Mouse (Mus musculus): ENCODE results near the gene Kcnab2.

The Kcnab2 gene

DNA sequence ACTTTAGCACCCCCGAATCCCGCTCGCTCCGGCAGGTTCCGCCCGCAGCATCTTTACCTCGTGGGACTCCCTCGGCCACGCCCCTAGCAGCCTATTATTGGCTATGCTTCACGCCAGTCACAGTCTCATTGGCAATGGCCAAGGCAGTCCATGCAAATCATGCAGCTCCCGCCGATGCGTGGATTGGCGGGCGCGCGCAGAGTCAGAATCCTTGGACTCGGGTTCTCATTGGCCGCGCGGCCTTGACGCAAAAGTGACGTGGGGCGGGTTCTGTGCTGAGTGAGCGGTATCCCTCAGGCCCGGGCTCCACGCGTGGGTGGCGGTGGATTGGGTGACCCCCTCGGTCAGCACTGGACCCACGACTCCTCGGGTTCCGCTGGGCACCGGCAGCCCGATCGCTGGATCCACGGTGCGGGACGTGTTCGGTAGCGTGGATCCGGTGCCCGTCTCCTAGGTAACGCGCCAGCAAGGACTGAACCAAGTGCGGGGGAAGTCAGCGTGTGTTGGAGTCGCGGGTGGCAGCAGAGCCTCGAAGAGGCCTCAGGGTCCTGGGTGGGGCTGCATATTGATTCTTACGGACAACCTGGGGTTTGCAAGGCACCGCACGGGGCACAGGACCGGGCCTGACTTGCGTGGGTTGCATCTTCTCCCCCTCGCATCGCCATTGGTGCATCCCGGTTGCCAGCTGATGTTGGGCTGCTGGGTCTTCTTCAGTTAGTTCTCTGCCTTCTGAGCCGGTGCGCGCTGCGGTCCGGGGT lies at the start of gene Kcnab2:
TSS of gene Kcnab2 (minus strand) at position 406 of the 758 bp plus-strand sequence.
- DNase-seq (ENCODE audit: low read depth, low spot score): peak; percentile 89

DNA sequence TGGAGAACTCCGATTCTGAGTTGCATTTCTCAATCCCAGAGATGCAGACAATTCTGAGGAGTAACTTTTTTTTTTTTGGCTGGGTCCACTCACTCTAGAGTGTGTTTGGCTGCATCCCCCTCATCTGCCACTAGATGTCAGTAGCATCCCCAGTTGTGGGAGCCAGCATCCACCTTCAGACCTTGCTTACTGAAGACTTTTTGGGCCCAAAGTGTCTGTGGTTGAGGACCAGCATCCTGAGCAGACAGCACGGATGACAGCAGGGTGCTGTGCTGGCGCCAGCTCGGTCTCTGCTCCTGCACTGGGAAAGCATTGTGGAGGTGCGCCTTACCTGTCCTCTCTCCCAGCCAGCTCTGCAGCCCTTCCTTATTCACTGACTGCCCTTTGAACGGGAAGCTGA lies 42.4 kb upstream of the Kcnab2 start:
- DNase-seq (ENCODE audit: low read depth, low spot score): peak; percentile 48

DNA sequence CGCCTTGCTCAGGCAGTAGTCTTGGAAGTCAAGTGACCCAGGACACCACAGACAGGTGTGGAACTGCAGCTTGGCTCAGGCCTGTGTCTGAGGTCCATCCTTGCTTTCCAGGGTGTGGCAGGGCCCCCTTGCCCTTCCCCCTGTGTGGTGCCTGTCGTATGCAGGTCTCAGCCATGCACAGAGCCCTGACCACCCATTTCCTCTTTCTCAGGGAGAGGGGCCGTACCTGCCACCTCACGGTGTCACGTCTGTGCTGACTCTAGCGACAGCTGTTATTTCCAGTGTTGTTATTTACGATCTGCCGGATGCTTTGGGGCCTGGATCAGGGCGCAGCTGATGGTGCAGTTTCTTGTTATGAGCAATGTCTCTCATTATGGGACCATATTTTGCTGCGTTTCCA lies 41.4 kb upstream of the Kcnab2 start:
- DNase-seq (ENCODE audit: low read depth, low spot score): no peak

DNA sequence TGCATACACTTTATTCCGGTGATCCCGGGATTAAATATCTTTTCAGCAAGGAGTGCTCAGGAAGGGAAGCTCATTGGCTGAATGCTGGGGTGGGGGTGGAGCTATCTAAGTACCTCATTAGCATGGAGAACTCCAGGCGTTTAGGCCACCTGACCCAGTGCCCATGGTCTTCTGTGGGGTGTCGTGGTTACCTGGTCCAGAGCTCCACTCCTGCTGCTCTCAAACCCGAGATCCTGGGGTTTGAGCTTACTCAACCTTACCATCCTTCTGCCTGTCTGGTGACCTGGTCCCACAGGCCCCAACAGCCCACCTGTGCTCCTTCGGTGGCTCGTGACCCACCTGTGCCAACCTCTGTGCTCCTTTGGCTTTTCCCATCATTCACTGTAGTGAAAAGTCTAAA lies 37.2 kb upstream of the Kcnab2 start:
- DNase-seq (ENCODE audit: low read depth, low spot score): no peak

DNA sequence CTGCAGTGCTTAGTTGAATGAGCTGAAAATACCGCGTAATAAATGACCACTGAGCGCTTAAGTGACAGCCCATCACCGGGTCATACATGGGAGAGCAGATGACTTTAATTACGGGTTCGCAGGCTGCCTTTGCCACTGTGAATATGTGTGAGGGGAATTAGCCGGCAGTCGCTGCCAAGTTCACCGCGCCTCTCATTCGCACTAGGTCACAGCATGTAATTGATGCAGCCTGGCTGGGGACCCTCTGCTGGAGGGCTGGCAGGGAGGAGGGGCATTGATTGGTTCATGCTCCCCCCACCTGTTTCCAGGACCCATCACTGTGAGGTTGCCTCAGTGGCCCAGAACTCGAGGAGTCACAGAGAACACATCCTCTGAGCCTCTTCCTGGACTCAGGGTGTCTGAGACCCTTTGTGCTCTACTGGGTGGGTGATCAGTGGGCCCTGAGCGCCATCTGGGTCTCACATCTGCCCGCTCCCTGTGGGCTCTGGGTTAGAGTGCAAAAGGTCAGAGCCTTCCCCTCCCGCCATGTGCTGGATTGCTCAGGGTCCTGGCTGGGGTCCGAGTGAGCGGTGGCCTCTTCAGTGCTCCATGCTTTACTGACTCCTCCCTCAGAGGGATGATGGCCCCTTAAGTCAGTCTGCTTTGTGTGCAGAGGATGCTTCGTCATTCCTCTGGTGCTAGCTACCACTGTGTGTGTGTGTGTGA lies 34.7 kb upstream of the Kcnab2 start:
- no peak for DNase-seq (ENCODE audit: low read depth, low spot score)

DNA sequence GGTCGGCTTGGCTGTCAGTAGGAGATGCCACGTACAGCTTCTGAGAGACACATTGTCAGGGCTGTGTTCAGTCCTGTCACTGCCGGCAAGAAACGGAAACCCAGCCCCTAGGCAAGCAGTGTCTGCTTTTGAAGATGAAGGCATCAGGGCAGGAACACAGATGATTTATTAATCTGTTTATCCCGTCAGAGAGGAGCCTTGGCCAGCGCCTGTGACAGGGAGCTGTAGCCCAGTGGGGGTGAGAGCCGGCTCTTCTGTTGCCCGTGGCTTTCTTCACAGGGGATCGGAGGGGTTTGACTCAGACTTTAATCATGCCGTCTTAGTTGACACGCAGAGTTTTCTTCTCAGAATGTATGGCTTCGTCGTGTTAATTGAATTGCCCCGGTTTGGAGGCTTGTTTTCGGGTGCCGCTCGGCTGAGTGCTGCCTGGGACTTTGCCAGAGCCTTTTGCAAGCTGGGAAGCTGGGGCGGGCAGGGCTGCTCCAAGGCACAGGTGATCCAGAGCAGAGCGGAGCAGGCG lies 16.7 kb upstream of the Kcnab2 start:
- DNase-seq (ENCODE audit: low read depth, low spot score): no peak

DNA sequence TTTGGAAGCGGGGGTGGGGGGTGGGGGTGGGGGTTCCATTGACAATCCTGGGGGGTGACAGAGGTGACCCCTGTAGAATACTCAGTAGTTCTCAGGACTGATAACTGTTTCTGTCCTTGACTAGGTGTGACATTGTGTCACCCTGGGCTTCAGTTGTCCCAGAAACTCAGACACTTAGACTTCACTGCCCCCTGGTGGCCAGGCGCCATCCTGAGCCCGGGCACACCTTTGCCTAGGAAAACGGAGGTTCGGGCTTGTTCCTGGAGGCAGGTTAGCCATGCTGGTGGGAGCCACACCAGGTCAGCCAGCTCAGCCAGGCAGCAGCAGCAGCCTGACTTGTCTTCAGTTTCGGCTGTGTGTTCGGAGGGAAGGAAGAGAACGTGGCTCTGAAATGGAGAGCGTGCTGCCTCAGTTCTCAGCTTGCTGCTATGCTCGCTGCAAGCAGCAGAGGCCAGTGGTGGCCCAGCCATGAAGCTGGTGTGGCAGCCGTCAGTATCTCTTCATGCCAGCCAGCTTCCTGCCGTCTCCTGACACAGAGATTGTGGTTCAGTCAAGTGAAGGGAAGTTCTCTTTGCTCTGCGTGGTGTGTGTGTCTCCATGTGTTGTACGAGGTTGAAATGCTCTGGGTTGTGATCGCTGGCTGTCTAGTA lies 13.7 kb upstream of the Kcnab2 start:
- peak; percentile 36 for DNase-seq (ENCODE audit: low read depth, low spot score)

DNA sequence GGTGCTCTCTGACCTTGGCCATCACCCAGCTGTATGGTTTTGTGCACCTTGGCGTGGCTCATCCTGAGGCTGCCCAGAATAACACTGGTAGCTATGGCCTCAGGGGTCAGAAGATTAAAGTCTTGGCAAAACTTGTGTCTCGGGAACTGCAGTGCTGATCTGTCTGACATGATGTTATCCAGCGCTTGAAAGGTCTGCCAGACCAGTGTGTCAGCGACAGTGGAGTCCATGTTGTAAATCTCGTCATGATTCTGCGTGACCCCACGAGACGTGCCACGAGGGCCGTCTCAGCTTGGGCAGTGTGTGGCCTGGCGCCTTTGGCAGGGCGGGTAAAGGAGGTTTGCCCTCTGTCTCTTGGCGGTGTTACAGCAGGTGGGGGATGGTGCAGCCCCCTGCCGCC lies 12.6 kb upstream of the Kcnab2 start:
- DNase-seq (ENCODE audit: low read depth, low spot score): no peak

DNA sequence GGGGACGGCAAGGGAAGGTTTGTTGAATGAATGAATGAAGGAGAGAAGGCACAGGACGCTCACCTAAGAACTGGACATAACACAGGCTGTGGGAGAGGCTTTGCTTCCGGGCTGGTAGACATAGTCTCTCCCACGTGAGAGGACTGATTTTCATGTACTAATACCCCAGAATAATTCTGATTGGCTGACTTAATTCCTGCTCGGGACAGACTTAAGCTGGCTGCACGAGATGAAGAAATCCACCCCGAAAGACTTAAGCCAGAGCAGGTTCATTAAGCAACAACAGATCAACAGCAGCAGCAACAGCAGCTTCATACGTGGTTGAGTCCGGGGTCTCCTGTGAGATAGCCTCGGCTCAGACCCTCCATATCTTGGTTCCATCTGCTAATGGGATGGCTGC lies 10.4 kb upstream of the Kcnab2 start:
- no peak for DNase-seq (ENCODE audit: low read depth, low spot score)

DNA sequence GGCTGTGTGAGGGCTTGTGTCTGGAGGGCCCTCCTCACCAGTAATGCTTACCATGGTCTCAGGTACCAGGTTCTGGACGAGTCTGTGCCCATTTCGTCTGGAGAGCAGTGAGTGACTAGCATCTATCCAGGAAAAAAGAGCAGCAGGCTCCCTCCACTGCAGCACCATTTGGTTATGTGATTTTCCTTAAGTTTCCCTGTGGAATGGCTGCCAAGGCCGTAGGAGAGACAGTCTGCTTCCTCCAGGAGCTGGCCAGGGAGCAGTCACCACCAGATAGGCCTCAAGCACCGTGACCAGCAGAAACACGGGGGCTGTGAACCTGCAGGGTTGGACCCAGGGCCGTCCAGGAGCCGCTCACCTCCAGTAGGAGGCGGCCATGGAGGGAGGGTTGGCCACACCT lies 2.8 kb upstream of the Kcnab2 start:
- no peak for DNase-seq (ENCODE audit: low read depth, low spot score)

DNA sequence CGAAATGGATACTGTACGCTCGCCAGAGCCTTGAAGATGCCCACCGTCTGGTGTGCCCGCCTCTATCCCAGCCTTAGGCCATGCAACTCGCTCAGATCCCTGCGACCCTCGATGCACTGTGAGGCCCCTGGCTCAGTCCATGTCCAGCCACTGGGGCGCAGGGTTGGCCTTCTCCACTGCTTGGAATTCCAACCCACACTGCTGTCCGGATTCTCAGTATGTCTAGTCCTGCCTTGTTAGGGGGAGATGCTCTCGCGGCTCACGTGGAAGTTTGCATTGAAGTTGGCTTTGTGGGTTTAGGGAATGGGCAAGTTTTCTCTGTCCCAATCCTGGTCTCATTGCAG lies 525 bp upstream of the Kcnab2 start:
- no peak for DNase-seq (ENCODE audit: low read depth, low spot score)

DNA sequence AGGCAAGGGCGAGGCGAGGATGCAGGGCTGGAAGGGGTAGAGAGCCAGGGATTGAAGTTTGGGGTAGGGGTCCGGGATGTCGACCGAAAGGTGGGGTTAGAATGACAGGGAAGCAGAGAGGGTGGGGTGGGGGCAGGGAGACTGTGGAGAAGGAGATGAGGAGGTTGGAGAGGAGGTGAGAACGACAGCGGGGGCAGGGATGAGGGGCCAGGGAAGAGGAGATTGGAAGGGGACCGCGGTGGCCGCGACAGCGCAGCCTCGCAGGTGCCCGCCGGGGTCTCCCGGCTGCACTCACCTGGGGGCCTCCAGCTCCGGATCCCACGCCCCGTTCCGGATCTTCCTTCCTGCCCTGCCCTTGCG lies 585 bp downstream of the Kcnab2 start:
- no peak for DNase-seq (ENCODE audit: low read depth, low spot score)

DNA sequence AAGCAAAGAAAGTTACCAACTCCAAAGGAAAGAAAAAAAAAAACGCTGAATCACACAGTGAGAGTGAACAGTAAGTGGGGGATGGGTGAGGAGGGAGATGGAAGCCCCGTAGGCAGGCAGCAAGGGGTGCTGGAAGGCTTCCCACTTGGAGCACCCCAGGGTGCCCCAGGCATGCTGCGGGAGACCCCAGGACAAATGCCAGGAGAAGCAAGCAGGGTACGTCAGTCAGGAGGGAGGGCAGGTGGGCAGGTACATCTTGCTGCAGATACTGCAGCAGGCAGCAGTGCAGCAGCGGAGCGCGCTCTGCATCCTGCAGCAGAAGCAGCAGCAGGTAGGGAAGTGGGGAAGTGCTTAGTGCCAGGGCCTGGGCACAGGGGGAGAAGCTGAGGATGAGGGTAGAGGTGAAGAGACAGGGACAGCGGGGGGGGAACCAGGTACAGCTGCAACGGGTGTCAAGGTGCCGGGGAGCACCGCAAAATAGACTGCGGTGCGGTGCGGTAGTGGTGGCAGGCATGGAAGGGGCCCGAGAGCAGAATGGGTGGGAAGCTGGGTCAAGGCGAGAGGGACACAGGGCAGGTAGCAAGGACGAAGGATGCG lies 1.1 kb downstream of the Kcnab2 start, which contains the start of gene Nphp4:
TSS of gene Nphp4 (plus strand) at position 280 of the 597 bp plus-strand sequence.
- DNase-seq (ENCODE audit: low read depth, low spot score): no peak

DNA sequence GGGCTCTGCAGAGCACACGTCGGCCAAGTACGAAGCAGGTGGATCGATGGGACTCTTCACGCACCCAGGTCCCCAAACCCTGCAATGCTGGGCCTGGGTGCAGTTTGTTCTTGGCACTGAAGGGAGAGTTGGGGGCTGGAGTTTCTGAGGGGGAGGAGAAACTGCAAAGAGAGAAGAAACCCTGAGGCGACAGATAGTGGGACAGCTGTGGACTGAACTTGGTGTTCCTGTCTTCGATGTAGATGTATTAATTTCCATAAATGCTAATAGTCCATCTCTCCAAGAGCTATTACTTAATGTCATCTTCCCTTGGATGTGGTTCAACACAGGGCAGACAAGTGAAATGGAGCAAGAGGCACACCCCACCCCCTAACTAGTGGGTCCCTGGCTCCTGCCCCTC lies 1.7 kb downstream of the Kcnab2 start:
- DNase-seq (ENCODE audit: low read depth, low spot score): no peak

DNA sequence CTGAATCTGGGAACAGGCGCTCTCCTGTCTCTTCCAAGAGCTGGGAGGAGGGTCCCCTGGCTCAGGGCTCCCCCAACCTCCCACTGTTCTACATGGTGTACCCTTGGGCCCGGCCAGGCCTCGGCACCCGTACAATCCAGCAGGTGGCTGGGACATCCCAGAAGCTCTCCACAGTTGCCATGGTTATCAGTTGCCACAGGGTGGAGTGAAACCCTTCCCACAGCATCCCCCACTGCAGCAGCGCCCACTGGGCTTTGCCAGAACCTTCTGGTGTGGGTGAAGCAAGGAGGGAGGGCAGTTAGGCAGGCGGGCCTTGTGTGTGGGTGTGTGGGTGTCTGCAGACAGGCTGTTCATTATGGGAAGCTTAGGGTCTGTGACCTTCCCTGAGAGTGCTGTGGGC lies 9.7 kb downstream of the Kcnab2 start:
- no peak for DNase-seq (ENCODE audit: low read depth, low spot score)

DNA sequence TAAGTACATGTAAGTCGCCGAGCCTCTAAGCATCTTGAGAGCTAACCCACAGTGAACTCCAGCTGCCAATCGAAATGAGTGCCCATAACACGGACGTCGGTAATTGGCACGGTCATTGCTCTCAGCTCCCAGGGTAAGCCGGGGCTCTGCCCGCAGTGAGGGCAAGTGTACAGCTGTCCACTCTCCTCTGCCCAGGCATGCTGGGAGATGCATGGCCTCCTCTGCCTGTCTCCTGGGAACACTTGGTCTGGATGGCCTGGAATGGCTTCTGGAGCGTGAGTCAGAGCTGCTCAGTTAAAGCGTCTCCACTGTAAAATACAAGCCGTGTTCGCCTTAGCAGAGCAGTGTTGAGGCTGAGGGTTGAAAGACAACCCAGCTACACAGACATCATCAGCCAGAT lies 11.1 kb downstream of the Kcnab2 start:
- no peak for DNase-seq (ENCODE audit: low read depth, low spot score)

DNA sequence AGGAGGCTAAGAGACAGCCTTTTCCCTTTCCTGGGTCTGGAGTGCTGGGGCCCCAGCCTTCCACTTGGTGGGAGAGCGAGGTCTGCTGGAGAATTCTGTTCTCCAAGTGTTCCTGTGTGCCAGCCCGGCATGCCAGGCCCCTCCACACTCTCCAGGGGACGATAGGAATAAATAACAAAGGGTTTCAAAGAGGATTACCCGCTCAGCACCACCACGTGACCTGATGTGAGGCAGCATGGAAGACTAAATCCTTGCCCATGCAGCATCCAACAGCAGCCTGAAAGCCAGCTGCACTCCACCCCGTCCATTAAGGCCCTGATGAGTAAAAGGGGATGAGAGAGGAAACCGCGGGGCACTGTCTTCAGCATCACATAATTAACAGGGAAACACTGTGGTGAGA lies 12.6 kb downstream of the Kcnab2 start:
- no peak for DNase-seq (ENCODE audit: low read depth, low spot score)

DNA sequence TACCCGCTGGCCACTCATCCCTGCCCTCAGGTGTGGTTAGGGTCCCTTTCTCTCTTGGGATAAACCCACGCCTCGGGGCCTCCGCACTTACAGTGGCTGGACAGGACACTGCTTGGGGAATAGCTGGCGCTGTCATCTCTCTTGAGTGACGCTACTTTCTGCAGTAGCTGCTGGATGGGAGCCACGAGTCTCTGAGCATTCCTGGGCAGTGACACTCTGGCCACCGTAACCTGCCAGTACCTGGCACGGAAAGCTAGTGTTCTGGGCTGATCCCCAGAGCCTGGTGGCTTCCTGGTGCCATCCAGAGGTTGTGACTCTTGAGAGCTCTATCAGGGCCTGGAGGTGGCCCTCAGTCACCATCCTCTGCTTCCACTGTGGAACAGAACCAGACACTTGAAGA lies 14.5 kb downstream of the Kcnab2 start:
- DNase-seq (ENCODE audit: low read depth, low spot score): no peak

DNA sequence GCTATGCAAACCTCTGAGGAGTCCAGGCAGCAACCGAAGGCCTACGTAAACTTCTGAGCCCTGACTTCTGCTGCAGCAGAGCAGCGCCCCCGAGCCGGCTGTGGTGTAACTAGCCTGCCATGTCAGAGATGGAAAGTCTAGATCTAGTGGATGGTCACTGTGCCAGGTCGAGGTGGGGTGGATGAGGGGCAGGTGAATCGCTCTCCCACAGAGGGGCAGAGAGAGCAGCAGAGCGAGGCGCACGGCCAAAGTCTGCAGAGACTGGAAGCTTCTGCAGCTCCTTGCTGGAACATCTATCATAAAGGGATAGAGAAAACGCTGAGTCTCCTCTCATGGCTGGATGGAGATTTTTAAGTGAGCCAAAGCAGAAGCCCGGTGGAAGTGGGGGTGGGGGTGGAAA lies 15.2 kb downstream of the Kcnab2 start:
- no peak for DNase-seq (ENCODE audit: low read depth, low spot score)

DNA sequence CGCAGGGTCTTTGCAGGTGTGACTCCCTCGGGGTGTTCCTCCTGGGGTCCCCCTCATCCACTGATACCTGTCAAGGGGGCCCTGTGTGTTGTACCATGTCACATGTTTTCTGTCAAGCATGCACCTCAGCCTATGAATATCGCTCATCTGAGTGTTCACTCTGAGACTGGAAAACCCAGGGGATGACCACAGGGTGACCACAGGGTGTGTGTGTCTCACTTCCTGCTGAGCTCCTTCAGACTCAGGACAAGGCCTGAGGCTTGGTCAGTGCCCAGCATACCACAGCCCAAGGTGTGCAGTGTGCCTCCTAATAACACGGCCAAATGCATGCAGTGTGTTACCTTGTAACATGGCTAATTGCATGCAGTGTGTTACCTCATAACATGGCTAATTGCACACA lies 20.0 kb downstream of the Kcnab2 start:
- DNase-seq (ENCODE audit: low read depth, low spot score): no peak

DNA sequence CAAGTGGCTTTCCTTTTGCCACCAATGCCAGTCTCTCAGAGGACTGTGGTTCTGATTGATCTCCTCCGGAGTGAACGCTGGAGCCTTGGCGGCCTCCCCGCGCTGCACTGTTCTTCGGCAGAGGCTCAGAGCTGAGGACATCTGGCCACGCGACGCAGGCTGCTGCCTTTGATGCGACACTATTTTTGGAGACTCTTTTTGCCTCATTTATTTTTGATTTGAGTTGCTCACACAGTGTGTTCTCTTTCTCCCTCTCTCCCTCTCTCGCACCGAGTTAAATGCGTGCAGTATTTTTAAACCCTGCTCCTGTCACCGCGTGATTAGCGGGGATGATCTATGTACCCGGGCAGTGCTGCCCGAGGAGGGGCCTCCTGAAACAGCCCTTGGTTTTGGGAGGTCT lies 21.1 kb downstream of the Kcnab2 start:
- DNase-seq (ENCODE audit: low read depth, low spot score): no peak

DNA sequence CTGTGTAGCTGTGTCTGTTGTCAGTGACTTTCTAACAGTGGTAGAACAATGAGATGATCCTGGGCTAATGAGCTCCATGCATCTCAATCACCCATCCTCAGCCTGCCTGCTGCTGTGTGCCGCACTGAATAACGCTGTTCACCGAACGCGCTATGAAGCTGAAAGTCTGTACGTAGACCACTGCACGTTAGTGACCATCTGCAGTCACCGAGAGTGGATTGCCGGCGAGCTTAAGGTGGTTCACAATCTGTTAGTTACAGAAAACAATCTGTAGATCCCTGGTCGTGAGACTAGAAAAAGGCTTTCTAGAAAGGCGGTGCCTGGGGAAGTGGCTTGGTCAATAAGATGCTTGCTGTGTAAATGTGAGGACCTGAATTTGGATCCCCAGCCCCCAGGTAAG lies 23.5 kb downstream of the Kcnab2 start:
- DNase-seq (ENCODE audit: low read depth, low spot score): no peak

Data from WW6 (cell line).